Mouse (Mus musculus) lung, postnatal 0 days (tissue): ENCODE results near the gene Hyal2. TPM values are rescaled to one million over a fixed set of nuclear protein-coding genes. Genes with fewer than 3 reads are reported as not detected.
A peak's percentile ranks its signal among the peaks of the same experiment; 100 is the strongest.
"Not testable (repeated sequence)": the region's sequence is repeated elsewhere in the genome, so short reads cannot be mapped to it uniquely, and the experiment has no call there.

Experiments used
- ATAC-seq: fragments of 200-750 bp; cut with Nextera tagmentation; 2 replicates; pipeline ENCODE4 v1.8.0; 2017; ENCODE audit warnings: moderate library complexity
- DNase-seq: peaks from one replicate; pipeline ENCODE4 v3.0.0-alpha.2; 2016; ENCODE audit warnings: low spot score
- H3K27ac ChIP-seq: fragments of 300-500 bp; sonication (generic); 2 replicates; pipeline ENCODE4 v1.5.1; 2014; ENCODE audit warnings: antibody characterized with exemption, mild to moderate bottlenecking, low read length, mixed read lengths
- H3K27me3 ChIP-seq: fragments of 300-500 bp; sonication (generic); replicated peaks from 2 replicates; pipeline ENCODE4 v1.6.1; 2014; ENCODE audit warnings: low read length, mixed read lengths; ENCODE audit not compliant: insufficient read depth
- H3K36me3 ChIP-seq: fragments of 300-500 bp; sonication (generic); 2 replicates; pipeline ENCODE4 v1.6.1; 2014; ENCODE audit warnings: low read length, mixed read lengths; ENCODE audit not compliant: insufficient read depth
- H3K4me1 ChIP-seq: fragments of 300-500 bp; sonication (generic); 2 replicates; pipeline ENCODE4 v1.6.1; 2014; ENCODE audit warnings: antibody characterized with exemption, low read depth, low read length, mixed read lengths; ENCODE audit not compliant: insufficient read depth
- H3K4me2 ChIP-seq: fragments of 300-500 bp; sonication (generic); replicated peaks from 2 replicates; pipeline ENCODE4 v1.6.1; 2014; ENCODE audit warnings: low read depth, mild to moderate bottlenecking, low read length, moderate library complexity, mixed read lengths
- H3K4me3 ChIP-seq: fragments of 300-500 bp; sonication (generic); 2 replicates; pipeline ENCODE4 v1.5.1; 2014; ENCODE audit warnings: low read depth, low read length
- H3K9ac ChIP-seq: fragments of 300-500 bp; sonication (generic); replicated peaks from 2 replicates; pipeline ENCODE4 v1.6.1; 2014; ENCODE audit warnings: low read depth, mild to moderate bottlenecking
- H3K9me3 ChIP-seq: fragments of 300-500 bp; sonication (generic); 2 replicates; pipeline ENCODE4 v1.6.1; 2016; ENCODE audit warnings: low read length, mixed read lengths
- CTCF ChIP-seq: IDR thresholded peaks from 2 replicates; pipeline ENCODE4 v1.5.1; 2016; ENCODE audit warnings: antibody characterized with exemption, mild to moderate bottlenecking
- EP300 ChIP-seq: IDR thresholded peaks from 2 replicates; pipeline ENCODE4 v1.6.1; 2016; ENCODE audit warnings: antibody characterized with exemption, mild to moderate bottlenecking, control low read depth
- WGBS: fragments of 180-500 bp; shearing (Covaris S2); extraction: QIAGEN DNeasy Blood & Tissue Kit; methylation state at CpG from one replicate; pipeline ENCODE4 v1.1.7; 2014; 5-methylcytosine and 5-hydroxymethylcytosine counted together
- polyA plus RNA-seq: library from polyadenylated mRNA; unstranded; fragments of >200 nt; fragmentation: Nextera tagmentation; extraction: Ambion mirVana; gene quantifications from 2 replicates; pipeline ENCODE4 v1.2.1, GENCODE M21; 2015

Hyal2 gene
- polyA plus RNA-seq, 1 experiment from 2014 or later, result 103 TPM

DNA sequence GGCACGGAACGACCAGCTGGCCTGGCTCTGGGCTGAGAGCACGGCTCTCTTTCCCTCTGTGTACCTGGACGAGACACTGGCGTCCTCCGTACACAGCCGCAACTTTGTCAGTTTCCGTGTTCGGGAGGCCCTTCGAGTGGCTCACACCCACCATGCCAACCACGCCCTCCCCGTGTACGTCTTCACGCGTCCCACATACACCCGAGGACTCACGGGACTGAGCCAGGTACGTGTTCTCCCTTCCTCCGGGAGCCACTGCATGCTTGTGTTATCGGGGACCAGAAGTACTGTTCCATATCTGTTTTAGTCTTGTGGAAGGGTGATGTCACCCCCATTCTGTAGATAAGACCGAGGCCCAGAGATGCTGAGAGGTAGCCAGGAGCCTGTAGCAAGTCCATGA is 3.1 kb downstream of the Hyal2 start:
- WGBS, result 64% methylated on average over 21 of the region's 21 CpGs
- DNase-seq (peak; percentile 45), ATAC-seq (no peak)
- TF ChIP-seq EP300 (no peak), CTCF (no peak)
- Histone ChIP-seq H3K27me3 (no peaks in the 10 kb centered on the region), H3K36me3 (peaks cover 8% of the 10 kb centered on the region; the same call in 1 of the 2 replicates), H3K9me3 (no peaks in the 10 kb centered on the region), H3K4me1 (peaks cover 10% of the 10 kb centered on the region; the same call in 1 of the 2 replicates), H3K9ac (no peak overlapping the region), H3K27ac (peak overlapping the region; percentile 29), H3K4me2 (peak overlapping the region; percentile 70), H3K4me3 (peak overlapping the region; percentile 63; the same call in 1 of the 2 replicates)

DNA sequence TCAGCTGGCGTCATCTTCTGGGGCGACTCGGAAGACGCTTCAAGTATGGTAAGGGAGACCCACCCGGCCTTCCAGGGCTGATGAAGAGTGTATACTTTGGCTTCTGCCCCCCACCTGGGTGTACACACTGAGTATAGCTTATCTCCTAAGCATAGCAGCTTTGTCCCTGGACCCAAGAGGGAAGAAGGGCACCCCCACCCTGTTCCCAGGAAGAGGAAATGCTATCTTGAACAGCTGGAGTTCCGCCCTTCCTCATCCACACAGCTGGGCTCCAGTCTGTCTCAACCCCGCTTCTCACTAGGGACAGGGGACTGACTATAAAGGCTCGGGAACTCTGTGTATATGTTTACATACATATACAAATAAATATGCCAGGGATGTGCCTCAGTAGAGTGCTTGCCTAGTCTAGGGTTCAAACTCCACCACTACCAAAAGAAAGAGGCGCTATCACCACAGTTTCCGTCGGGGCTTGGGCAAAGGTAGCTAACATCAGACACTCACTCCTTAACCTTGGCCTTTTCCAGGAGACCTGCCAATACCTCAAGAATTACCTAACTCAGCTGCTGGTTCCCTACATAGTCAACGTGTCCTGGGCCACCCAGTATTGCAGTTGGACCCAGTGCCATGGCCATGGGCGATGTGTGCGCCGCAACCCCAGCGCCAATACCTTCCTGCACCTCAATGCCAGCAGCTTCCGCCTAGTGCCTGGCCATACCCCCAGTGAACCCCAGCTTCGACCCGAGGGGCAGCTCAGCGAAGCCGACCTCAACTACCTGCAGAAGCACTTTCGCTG is 4.0 kb downstream of the Hyal2 start:
- Histone ChIP-seq H3K9me3 (no peaks in the 10 kb centered on the region), H3K4me2 (0 out of 2 replicates have a peak overlapping the region, but pooled peaks have one; percentile 70), H3K9ac (no peak overlapping the region), H3K4me3 (no peak overlapping the region), H3K27me3 (no peaks in the 10 kb centered on the region), H3K27ac (peak overlapping the region; percentile 66), H3K36me3 (peaks cover 8% of the 10 kb centered on the region; the same call in 1 of the 2 replicates), H3K4me1 (peaks cover 12% of the 10 kb centered on the region; the same call in 1 of the 2 replicates)
- TF ChIP-seq CTCF (no peak), EP300 (peak; percentile 97)
- DNase-seq, result peak; percentile 52
- peak; percentile 6 for ATAC-seq
- 78% methylated on average over 22 of the region's 22 CpGs for WGBS

DNA sequence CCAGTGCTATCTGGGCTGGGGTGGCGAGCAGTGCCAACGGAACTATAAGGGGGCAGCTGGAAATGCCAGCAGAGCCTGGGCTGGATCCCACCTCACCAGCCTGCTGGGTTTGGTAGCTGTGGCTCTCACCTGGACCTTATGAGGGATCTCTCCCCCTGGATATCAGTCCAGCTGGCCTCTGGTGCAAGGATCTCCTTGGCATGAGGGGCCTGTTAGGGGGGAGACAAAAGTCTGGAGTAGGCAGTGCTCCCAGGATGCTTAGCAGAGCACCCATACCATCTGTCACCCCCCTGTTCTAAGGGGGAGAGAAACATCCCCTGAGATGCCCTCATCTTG is 4.5 kb downstream of the Hyal2 start:
- no peak for ATAC-seq
- Histone ChIP-seq H3K9ac (no peak overlapping the region), H3K27me3 (no peaks in the 10 kb centered on the region), H3K9me3 (no peaks in the 10 kb centered on the region), H3K4me2 (no peak overlapping the region), H3K4me1 (peaks cover 12% of the 10 kb centered on the region; the same call in 1 of the 2 replicates), H3K27ac (peak overlapping the region; percentile 66; the same call in 1 of the 2 replicates), H3K4me3 (no peak overlapping the region), H3K36me3 (peaks cover 8% of the 10 kb centered on the region; the same call in 1 of the 2 replicates)
- no peak for DNase-seq
- TF ChIP-seq EP300 (no peak), CTCF (no peak)
- WGBS, result 86% methylated on average over 2 of the region's 2 CpGs

DNA sequence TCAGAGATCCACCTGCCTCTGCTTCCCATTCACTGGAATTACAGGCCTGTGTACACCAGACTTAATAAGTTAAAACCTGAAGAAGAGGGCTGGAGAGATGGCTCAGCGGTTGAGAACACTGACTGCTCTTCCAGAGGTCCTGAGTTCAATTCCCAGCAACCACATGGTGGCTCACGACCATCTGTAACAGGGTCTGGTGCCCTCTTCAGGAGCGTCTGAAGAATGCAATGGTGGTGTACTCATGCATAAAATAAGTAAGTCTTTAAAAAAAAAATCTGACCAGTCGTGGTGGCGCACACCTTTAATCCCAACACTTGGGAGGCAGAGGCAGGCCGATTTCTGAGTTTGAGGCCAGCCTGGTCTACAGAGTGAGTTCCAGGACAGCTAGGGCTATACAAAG is 6.0 kb downstream of the Hyal2 start:
- H3K4me3 ChIP-seq, H3K27me3 ChIP-seq, H3K4me2 ChIP-seq, H3K27ac ChIP-seq, H3K9me3 ChIP-seq, H3K36me3 ChIP-seq, H3K9ac ChIP-seq, ATAC-seq, DNase-seq: not testable (repeated sequence)
- WGBS, result 79% methylated on average over 6 of the region's 6 CpGs
- H3K4me1 ChIP-seq, result peaks cover 12% of the 10 kb centered on the region; the same call in 1 of the 2 replicates
- peak; percentile 25; the same call in 1 of the 2 replicates for TF ChIP-seq CTCF

DNA sequence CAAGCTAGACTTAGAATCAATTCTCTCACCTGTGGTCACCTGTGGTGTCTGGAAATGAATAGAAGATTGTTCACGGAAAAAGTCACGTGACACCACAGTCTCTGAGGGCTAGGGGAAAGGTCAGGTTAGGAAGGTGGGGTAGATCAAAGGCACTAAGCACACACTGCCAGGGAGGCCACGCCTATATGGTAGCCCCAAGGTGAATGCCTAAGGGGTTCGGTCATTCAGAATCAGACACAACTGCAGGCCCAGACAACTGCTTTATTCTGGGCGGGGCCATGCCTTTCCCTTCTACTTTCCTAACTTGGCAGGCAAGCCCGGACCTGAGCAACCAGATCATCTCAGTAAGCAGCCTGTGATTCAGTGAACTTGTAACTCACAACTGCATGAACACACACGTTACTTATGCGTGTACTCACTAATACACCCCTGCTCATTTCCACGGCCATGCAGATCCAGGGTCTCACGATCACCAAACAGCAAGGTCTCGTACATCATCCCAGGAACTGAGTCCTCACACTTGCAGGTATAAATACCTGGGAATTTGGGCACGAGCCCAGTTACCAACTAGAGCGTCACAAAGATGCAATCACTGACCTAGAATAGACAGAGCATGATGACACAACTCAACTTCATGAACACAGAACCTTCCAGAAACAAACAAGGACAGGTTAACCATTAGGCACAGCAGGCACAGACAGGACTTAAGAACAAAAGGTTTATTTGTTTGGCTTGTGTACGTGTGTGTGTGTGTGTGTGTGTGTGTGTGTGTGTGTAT is 8.0 kb downstream of the Hyal2 start:
- peaks cover 6% of the 10 kb centered on the region; the same call in 1 of the 2 replicates for H3K4me1 ChIP-seq
- no peak overlapping the region for H3K4me2 ChIP-seq
- ATAC-seq (no peak), DNase-seq (peak; percentile 59)
- 58% methylated on average over 14 of the region's 14 CpGs for WGBS
- peaks cover 8% of the 10 kb centered on the region; the same call in 1 of the 2 replicates for H3K36me3 ChIP-seq
- H3K9me3 ChIP-seq, result no peaks in the 10 kb centered on the region
- H3K9ac ChIP-seq, result no peak overlapping the region
- H3K27ac ChIP-seq, result peak overlapping the region; percentile 38
- no peak overlapping the region for H3K4me3 ChIP-seq
- no peak for TF ChIP-seq CTCF
- 0 out of 2 replicates have a peak, but pooled peaks have one; percentile 20 for TF ChIP-seq EP300
- H3K27me3 ChIP-seq, result no peaks in the 10 kb centered on the region
